Mouse (Mus musculus): ENCODE results near the gene Fzd9. TPM values are rescaled to one million over a fixed set of nuclear protein-coding genes. Genes with fewer than 3 reads are reported as not detected.
A peak's percentile ranks its signal among the peaks of the same experiment; 100 is the strongest.

The Fzd9 gene
- polyA plus RNA-seq, 1 experiment from 2014 or later: 19.7 TPM

DNA sequence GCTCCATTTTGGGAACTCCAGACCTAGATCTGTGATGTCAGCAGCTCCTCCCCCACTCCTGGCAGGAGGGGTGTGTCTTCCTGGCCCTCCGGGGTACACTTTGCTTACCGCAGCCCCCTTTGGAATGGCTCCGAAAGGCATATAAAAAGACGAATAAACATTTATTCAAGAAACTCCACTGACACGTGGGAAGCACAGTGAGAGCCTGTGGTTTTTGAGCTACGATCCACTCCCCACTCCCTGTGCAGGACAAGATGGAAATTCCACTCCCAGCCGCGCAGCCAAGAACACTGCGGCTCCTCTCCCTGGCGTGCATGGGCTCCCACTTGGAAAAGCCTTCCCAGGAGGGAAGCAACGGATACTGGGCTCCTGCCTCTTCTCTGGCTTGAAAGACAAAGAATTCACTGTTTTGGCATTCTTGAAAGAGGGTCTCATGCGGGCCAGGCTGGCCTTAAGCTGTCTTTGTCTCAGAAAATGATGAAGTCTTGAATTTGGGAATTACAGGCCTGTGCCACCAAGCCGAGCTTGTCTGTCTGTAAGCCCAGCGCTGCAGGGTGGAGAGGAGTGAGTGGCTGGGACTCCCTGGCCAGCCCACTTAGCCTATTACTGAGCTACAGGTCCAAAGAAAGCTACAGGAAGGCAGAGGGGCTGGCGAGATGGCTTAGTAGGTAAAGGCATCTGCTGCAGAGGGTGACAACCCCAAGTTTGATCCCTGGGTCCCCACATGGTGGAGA lies 23.8 kb upstream of the Fzd9 start:
- Histone ChIP-seq H3K4me3 (ENCODE audit: low read depth, low read length) (no peak overlapping the region), H3K9ac (ENCODE audit: low read length) (peak overlapping the region; percentile 1; the same call in 1 of the 2 replicates), H3K4me1 (replicated peaks; ENCODE audit: control insufficient read depth, insufficient read depth, low read length) (peaks cover 13% of the 10 kb centered on the region), H3K4me2 (ENCODE audit: low read depth, low read length, severe bottlenecking) (peak overlapping the region; percentile 31; the same call in 1 of the 2 replicates), H3K27me3 (ENCODE audit: control insufficient read depth, insufficient read depth, low read length) (no peaks in the 10 kb centered on the region; the same call in 1 of the 2 replicates), H3K36me3 (ENCODE audit: control insufficient read depth, insufficient read depth, low read length) (no peaks in the 10 kb centered on the region), H3K27ac (ENCODE audit: low read depth, low read length) (peak overlapping the region; percentile 1), H3K9me3 (ENCODE audit: control insufficient read depth, low read length) (no peaks in the 10 kb centered on the region)
- WGBS: 11% methylated on average over 15 of the region's 15 CpGs
- DNase-seq (ENCODE audit: low spot score) (peak; percentile 70), ATAC-seq (replicated peaks; ENCODE audit: low FRiP score) (0 out of 2 replicates have a peak, but pooled peaks have one; percentile 38)

DNA sequence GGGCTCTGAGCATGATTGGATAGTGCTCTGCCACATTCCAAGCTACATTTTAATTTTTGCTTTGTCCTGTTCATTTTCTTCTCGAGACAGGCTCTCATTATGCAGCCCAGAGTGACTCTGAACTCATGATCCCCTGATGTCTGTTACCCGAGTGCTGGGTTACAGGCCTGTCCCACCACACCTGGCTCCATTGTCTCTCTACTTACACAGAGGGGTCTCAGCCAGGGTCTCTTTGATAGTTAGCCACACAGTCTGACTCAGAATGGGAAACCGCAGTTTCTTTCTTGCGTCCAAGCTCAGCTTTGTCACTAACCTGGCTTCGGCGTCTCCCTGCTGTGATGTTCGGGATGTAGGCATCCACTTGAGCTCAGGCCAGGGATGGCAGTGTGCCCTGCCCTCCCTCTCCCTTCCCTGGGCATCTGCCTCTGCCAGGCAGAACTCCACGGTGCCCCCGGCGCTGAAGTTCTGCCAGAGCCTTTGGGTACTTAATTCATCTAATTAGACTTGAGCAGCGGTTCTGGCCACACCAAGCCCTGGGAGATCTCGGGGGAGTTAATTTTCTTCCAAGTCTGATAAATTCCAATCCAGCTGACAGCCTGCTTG lies 20.6 kb upstream of the Fzd9 start:
- H3K4me1 ChIP-seq (replicated peaks; ENCODE audit: control insufficient read depth, insufficient read depth, low read length): peaks cover 13% of the 10 kb centered on the region
- H3K36me3 ChIP-seq (ENCODE audit: control insufficient read depth, insufficient read depth, low read length): no peaks in the 10 kb centered on the region
- 42% methylated on average over 12 of the region's 12 CpGs for WGBS
- no peak overlapping the region for H3K9ac ChIP-seq (ENCODE audit: low read length)
- no peak overlapping the region for H3K4me2 ChIP-seq (ENCODE audit: low read depth, low read length, severe bottlenecking)
- no peak overlapping the region for H3K4me3 ChIP-seq (ENCODE audit: low read depth, low read length)
- no peak for ATAC-seq (replicated peaks; ENCODE audit: low FRiP score)
- DNase-seq (ENCODE audit: low spot score): no peak
- H3K27ac ChIP-seq (ENCODE audit: low read depth, low read length): no peak overlapping the region
- H3K9me3 ChIP-seq (ENCODE audit: control insufficient read depth, low read length): no peaks in the 10 kb centered on the region
- H3K27me3 ChIP-seq (ENCODE audit: control insufficient read depth, insufficient read depth, low read length): no peaks in the 10 kb centered on the region

DNA sequence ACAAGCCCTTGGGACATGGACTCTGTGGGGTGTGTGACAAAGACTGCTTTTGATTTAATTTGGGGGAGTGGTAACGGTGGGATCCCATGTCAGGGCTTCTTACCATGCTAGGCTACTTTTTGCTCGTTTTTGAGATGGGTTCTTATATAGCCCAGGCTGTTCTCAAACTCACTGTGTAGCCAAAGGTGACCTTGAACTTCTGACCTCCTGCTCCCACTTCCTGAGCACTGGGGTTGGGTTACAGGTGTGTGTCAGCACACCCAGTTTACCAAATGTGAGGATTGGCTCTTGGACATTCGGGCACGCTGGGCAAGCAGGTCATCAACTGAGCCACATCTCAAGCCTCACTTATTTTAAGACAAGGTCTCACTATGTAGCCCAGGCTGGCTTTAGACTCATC lies 19.3 kb upstream of the Fzd9 start:
- H3K27me3 ChIP-seq (ENCODE audit: control insufficient read depth, insufficient read depth, low read length): no peaks in the 10 kb centered on the region
- H3K4me2 ChIP-seq (ENCODE audit: low read depth, low read length, severe bottlenecking): no peak overlapping the region
- H3K27ac ChIP-seq (ENCODE audit: low read depth, low read length): no peak overlapping the region
- no peak overlapping the region for H3K4me3 ChIP-seq (ENCODE audit: low read depth, low read length)
- ATAC-seq (replicated peaks; ENCODE audit: low FRiP score) (no peak), DNase-seq (ENCODE audit: low spot score) (no peak)
- no peaks in the 10 kb centered on the region for H3K9me3 ChIP-seq (ENCODE audit: control insufficient read depth, low read length)
- H3K4me1 ChIP-seq (replicated peaks; ENCODE audit: control insufficient read depth, insufficient read depth, low read length): peaks cover 8% of the 10 kb centered on the region
- H3K9ac ChIP-seq (ENCODE audit: low read length): no peak overlapping the region
- no peaks in the 10 kb centered on the region for H3K36me3 ChIP-seq (ENCODE audit: control insufficient read depth, insufficient read depth, low read length)
- WGBS: 86% methylated on average over 4 of the region's 4 CpGs

DNA sequence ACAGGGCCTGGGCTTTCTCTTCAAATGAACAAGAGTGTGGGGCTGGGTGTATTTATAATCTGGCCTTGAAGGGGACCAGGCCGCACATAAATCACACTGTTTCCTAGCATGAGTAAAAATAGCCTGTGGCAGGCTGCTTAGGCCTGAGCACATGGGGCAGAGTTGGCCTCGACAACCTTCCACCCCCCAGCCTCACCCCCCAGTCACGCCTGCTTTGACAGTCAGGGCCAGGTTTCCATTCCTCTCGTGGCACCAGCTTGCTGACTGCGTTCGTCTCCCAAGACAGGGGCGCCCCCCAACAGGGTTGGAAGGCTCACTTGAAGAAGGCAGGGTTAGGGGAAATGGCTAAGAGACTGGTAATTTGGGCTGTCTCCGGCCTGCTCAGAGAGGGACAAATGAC lies 18.4 kb upstream of the Fzd9 start:
- peaks cover 3% of the 10 kb centered on the region; the same call in 1 of the 2 replicates for H3K4me1 ChIP-seq (replicated peaks; ENCODE audit: control insufficient read depth, insufficient read depth, low read length)
- no peak for ATAC-seq (replicated peaks; ENCODE audit: low FRiP score)
- H3K4me2 ChIP-seq (ENCODE audit: low read depth, low read length, severe bottlenecking): no peak overlapping the region
- no peak overlapping the region for H3K9ac ChIP-seq (ENCODE audit: low read length)
- no peak for DNase-seq (ENCODE audit: low spot score)
- H3K4me3 ChIP-seq (ENCODE audit: low read depth, low read length): no peak overlapping the region
- H3K27me3 ChIP-seq (ENCODE audit: control insufficient read depth, insufficient read depth, low read length): no peaks in the 10 kb centered on the region
- H3K36me3 ChIP-seq (ENCODE audit: control insufficient read depth, insufficient read depth, low read length): no peaks in the 10 kb centered on the region
- H3K27ac ChIP-seq (ENCODE audit: low read depth, low read length): no peak overlapping the region
- 86% methylated on average over 8 of the region's 8 CpGs for WGBS
- no peaks in the 10 kb centered on the region for H3K9me3 ChIP-seq (ENCODE audit: control insufficient read depth, low read length)

DNA sequence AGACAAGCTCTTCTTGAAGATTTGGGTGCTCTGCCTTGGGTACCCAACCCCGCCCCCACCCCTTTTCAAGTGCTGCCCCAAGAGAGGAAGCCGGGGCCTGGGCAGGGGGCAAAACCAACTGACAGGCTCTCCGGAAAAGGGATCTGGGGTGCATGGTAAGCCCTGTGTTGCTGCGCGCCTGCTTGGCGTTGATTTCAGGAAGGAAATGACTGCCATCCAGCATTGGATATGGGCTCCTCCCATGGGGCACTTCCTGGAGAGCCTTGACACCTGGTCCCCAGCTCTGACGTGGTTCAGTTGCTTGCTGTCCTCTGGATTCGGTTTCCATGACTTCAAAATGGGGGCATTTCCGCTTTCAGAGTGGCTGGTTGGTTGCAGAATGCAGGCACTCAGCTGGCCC lies 13.5 kb upstream of the Fzd9 start:
- DNase-seq (ENCODE audit: low spot score): no peak
- H3K27ac ChIP-seq (ENCODE audit: low read depth, low read length): no peak overlapping the region
- H3K9ac ChIP-seq (ENCODE audit: low read length): 0 out of 2 replicates have a peak overlapping the region, but pooled peaks have one; percentile 12
- no peaks in the 10 kb centered on the region for H3K9me3 ChIP-seq (ENCODE audit: control insufficient read depth, low read length)
- H3K4me2 ChIP-seq (ENCODE audit: low read depth, low read length, severe bottlenecking): no peak overlapping the region
- ATAC-seq (replicated peaks; ENCODE audit: low FRiP score): no peak
- peaks cover 6% of the 10 kb centered on the region for H3K4me1 ChIP-seq (replicated peaks; ENCODE audit: control insufficient read depth, insufficient read depth, low read length)
- no peaks in the 10 kb centered on the region for H3K27me3 ChIP-seq (ENCODE audit: control insufficient read depth, insufficient read depth, low read length)
- no peak overlapping the region for H3K4me3 ChIP-seq (ENCODE audit: low read depth, low read length)
- 55% methylated on average over 9 of the region's 9 CpGs for WGBS
- no peaks in the 10 kb centered on the region for H3K36me3 ChIP-seq (ENCODE audit: control insufficient read depth, insufficient read depth, low read length)

DNA sequence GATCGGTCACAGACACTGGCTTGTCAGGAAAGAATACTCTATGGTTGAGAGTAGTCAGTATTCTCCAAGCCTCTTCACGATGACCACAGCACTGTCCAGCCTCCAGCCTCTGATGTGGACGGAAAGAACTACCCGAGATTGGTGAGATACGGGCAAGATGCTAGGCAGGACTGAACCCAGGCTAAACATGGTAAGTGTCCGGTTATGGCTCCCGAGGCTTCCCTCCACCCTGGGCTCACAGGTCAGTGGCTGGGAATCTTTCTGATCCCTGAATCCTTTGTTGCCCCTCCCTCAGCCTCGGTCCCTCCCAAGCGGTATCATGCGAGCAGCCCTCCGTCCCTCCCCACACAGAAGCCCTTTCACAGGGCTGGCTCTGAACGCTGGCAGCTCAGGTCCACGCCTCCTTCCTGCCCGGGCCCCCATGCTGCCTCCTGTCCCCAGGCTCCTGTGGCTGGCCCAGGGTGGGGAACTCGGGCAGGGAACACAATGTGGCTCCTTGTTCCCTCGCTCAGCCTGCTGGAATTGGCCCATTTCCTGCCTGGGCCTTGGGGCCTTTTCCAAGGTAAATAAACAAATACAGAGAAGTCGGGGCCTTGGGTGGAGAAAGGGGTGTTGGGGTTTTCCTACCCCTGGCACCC lies 13.0 kb upstream of the Fzd9 start:
- 14% methylated on average over 17 of the region's 17 CpGs for WGBS
- Histone ChIP-seq H3K36me3 (ENCODE audit: control insufficient read depth, insufficient read depth, low read length) (no peaks in the 10 kb centered on the region), H3K27ac (ENCODE audit: low read depth, low read length) (no peak overlapping the region), H3K4me2 (ENCODE audit: low read depth, low read length, severe bottlenecking) (peak overlapping the region; percentile 21; the same call in 1 of the 2 replicates), H3K27me3 (ENCODE audit: control insufficient read depth, insufficient read depth, low read length) (no peaks in the 10 kb centered on the region), H3K9me3 (ENCODE audit: control insufficient read depth, low read length) (no peaks in the 10 kb centered on the region), H3K4me1 (replicated peaks; ENCODE audit: control insufficient read depth, insufficient read depth, low read length) (peaks cover 6% of the 10 kb centered on the region), H3K4me3 (ENCODE audit: low read depth, low read length) (no peak overlapping the region), H3K9ac (ENCODE audit: low read length) (peak overlapping the region; percentile 12; the same call in 1 of the 2 replicates)
- DNase-seq (ENCODE audit: low spot score): peak; percentile 65
- 0 out of 2 replicates have a peak, but pooled peaks have one; percentile 46 for ATAC-seq (replicated peaks; ENCODE audit: low FRiP score)

DNA sequence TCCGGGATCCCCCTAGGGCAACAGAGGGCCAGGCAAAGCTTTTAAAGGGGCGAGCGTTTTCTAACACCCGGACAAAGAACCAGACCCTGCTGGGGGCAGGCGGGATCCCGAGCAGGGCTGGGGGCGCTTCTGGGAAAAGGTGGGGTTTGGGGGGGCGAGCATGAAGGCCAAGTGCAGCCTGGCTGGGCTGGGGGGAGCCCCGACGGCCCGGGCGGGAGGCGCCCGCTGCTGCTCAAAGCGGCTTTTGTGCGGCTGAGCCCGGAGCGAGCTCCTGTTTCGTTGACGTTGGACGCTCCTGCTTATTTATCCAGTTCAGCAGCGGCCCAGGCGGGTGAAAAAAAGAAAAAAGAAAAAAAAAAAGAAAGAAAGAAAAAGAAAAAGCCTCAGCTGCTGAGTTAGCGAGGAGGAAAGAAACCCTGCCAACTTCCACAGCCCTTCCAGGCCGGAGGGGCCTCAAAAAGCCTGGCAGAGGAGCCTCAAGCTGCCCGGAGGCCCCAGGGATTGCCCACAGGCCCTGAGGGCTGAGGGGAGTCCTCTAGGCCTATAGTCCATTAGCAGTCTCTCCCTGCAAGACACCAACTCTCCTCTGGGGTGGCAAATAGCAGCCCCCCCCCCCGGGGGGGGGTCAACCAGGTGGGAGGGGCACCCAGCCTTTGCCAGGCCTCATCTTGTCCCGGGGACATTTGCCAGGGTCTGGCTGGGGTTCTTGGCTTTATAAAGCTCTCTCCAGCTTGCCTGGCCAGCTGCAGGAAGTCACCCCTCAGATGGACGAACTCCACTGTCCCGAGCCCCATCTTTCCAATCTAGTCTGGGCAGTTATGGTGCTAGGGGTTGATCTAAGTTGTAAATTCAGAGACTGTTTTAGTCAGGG lies 7.5 kb upstream of the Fzd9 start:
- H3K27me3 ChIP-seq (ENCODE audit: control insufficient read depth, insufficient read depth, low read length): no peaks in the 10 kb centered on the region
- ATAC-seq (replicated peaks; ENCODE audit: low FRiP score): no peak

DNA sequence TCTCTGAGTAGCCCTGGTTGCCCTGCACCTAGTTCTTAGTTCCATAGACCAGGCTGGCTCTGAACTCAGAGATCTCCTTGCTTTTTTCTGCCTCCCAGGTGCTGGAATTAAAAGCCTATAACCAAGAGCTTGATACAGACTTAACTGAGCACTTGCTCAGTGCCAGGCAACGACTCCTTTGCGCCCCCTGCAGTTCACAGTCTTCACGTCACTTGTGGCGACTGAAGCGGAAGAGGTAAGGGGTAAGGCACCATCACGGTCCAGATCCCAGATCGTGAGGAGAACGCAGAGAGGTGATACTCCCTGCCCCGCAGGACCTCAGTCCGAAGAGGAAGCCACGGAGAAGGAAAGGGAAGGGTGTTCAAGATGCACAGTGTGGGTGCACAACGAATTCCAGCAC lies 6.5 kb upstream of the Fzd9 start:
- Histone ChIP-seq H3K9ac (ENCODE audit: low read length) (no peak overlapping the region), H3K4me3 (ENCODE audit: low read depth, low read length) (no peak overlapping the region), H3K9me3 (ENCODE audit: control insufficient read depth, low read length) (peaks cover 3% of the 10 kb centered on the region; the same call in 1 of the 2 replicates), H3K27ac (ENCODE audit: low read depth, low read length) (peak overlapping the region; percentile 95; the same call in 1 of the 2 replicates), H3K4me1 (replicated peaks; ENCODE audit: control insufficient read depth, insufficient read depth, low read length) (peaks cover 25% of the 10 kb centered on the region; the same call in 1 of the 2 replicates), H3K27me3 (ENCODE audit: control insufficient read depth, insufficient read depth, low read length) (no peaks in the 10 kb centered on the region), H3K4me2 (ENCODE audit: low read depth, low read length, severe bottlenecking) (no peak overlapping the region), H3K36me3 (ENCODE audit: control insufficient read depth, insufficient read depth, low read length) (no peaks in the 10 kb centered on the region)
- 82% methylated on average over 12 of the region's 12 CpGs for WGBS
- ATAC-seq (replicated peaks; ENCODE audit: low FRiP score) (no peak), DNase-seq (ENCODE audit: low spot score) (no peak)

More for the DNA sequence above, 7.5 kb upstream of the Fzd9 start:
- H3K4me2 ChIP-seq (ENCODE audit: low read depth, low read length, severe bottlenecking): peak overlapping the region; percentile 39
- H3K4me1 ChIP-seq (replicated peaks; ENCODE audit: control insufficient read depth, insufficient read depth, low read length): peaks cover 15% of the 10 kb centered on the region; the same call in 1 of the 2 replicates
- peaks cover 3% of the 10 kb centered on the region; the same call in 1 of the 2 replicates for H3K9me3 ChIP-seq (ENCODE audit: control insufficient read depth, low read length)
- peak overlapping the region; percentile 95 for H3K27ac ChIP-seq (ENCODE audit: low read depth, low read length)
- 11% methylated on average over 30 of the region's 30 CpGs for WGBS
- H3K9ac ChIP-seq (ENCODE audit: low read length): peak overlapping the region; percentile 60
- H3K4me3 ChIP-seq (ENCODE audit: low read depth, low read length): peak overlapping the region; percentile 5; the same call in 1 of the 2 replicates
- H3K36me3 ChIP-seq (ENCODE audit: control insufficient read depth, insufficient read depth, low read length): no peaks in the 10 kb centered on the region
- DNase-seq (ENCODE audit: low spot score): peak; percentile 79

Data from forebrain, embryonic 11.5 days (tissue).